Mouse (Mus musculus) lung, postnatal 10 days (tissue): ENCODE measurements around the gene Gda.

Experiments used
- DNase-seq: peaks from one replicate; pipeline ENCODE4 v3.0.0; 2021

Gene Gda

DNA sequence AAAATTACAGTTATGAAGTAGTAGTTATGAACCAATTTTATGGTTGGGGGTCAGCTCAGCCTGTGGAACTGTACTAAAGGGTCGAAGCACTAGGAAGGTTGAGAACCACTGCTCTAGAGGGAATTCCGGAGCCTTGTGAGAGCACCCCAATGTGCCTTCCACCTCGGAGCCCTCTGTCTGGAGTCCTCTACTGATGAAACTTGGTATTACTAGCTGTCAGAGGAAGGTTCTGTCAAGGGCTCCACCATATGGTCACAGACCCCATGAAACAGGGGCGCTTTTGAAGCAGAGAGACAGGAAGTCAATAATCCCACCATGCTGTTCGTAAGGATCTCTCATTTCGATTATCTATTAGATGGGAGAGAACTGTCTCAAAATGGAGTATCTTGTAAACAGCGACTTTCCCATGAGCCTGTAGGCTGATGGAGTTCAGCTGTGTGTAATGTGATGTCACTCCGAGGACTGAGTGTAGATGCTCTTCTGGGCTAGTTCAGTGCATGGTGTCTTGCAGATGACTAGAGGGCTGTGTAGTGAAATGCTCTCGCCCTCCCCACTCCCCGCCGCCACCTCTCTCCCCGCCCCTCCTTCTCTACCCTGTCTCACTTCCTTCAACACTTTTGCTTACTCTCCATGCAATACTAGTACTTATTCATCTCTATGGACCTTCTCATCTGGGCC, 100.7 kb downstream of the Gda start:
- DNase-seq = no peak

- no peak for DNase-seq
Observed at GRCm38 (mm10) chr19:21371337-21371736, 101.9 kb downstream of the Gda start.

- DNase-seq = no peak
Observed at GRCm38 (mm10) chr19:21370782-21371181, 102.5 kb downstream of the Gda start.

DNA sequence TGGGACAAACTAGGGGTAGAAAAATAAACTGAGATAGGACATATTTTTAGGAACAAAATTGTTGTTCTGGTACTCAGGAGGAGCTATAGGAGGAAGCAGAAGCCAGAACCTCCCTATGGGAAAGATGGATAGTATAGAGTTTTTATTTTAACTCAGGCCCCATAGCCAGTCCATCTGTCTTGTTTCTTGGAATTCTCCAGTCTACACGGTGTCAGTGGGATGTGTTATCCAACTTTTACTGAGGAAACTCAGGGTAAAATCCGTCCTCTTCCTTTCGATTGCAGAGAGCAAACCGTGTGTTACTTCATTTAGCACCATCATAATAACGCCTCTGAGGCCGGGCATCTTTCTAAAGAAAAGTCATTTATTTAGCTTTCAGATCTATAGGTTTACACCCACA, 104.1 kb downstream of the Gda start:
- no peak for DNase-seq

GRCm38 (mm10) chr19:21368595-21368994, 104.7 kb downstream of the Gda start:
- no peak for DNase-seq

DNA sequence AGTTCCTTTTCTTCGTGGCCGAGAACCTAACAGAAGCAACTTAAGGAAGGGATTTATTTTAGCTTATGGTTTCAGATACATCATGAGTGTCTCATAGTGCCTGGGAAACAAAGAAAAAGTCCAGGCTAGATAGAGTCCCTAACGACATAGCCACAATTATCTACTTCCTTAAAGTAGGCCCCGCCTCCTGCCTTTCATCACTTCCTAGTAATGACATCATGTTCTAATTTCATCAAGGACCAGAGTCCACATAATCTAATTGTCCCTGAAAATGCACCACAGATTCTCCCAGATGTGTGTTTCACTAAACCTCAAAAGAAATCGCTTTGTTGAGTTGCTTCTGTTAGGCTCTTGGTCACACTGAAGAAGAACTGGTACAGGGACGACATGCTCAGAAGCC, 115.5 kb downstream of the Gda start:
- no peak for DNase-seq

- DNase-seq = no peak
Observed at GRCm38 (mm10) chr19:21349634-21350033, 123.6 kb downstream of the Gda start.

DNA sequence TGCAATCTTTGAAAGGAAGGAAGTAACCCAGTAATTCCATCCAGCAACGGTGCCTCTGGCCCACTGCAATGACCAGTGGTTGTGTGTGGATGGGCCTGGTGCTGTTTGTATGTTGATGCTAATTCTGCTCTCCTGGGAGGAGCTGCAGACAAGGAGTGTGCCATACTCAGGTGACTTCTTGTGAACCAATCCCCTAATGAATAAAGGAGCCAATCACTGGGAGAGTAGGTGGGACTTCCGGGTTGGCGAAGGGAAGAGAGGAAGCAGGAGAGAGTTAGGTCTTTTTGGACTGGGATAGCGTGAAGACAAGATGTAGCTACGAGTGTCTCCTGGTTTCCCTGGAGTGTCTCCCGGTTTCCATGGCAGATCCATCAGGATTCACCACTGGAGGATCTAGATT, 126.6 kb downstream of the Gda start:
- DNase-seq = no peak
